ENCODE assay signal across 13 mouse cellular contexts in the genomic region with DNA sequence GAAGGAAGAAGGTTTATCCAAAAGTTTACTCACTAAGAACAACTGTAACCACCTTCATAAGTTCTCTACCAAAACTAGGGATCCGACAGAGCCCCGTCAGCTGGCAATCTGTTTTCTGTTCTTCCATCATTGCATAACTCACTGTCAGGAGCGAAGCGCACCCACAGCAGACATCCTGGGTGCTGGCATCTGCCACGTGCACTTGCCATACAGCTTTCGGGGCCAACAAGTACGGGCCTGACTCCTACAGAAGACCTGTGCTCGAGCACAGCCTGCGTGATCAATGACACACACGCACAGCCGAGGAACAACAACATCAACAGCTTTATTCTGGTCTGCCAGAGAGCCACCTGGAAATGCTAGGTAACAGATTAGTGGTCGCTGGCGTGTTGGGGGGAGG. TPM values are rescaled to one million over a fixed set of nuclear protein-coding genes. Genes with fewer than 3 reads are reported as not detected.
DNase-seq lines count a peak whose midpoint lies in the region; ATAC-seq and TF ChIP-seq lines count a peak whose summit lies in the region.
"Had no signal": no experiment of that assay in that cellular context is flagged by ENCODE, and none has a peak within 500 bp of the region (broad histone marks: within the 10 kb centered on the region; RNA-seq: fewer than 3 reads in every experiment).

No protein-coding gene starts in this region.

- H3K27ac ChIP-seq in forebrain, postnatal 0 days (ENCODE audit: low read depth, low read length): no peak overlapping the region
- no peak overlapping the region for H3K27ac ChIP-seq in forebrain, embryonic 11.5 days (ENCODE audit: low read depth, low read length)
- no peak overlapping the region for H3K27ac ChIP-seq in midbrain, embryonic 12.5 days (replicated peaks)
- no peak overlapping the region for H3K27ac ChIP-seq in midbrain, embryonic 11.5 days (ENCODE audit: low read depth, low read length)
- H3K27ac ChIP-seq in neural tube, embryonic 15.5 days (replicated peaks): no peak overlapping the region
- H3K27ac ChIP-seq: liver, embryonic 14.5 days had no signal

- H3K4me3 ChIP-seq in forebrain, postnatal 0 days (ENCODE audit: low read depth, low read length): 0 out of 2 replicates have a peak overlapping the region, but pooled peaks have one; percentile 17
- H3K4me3 ChIP-seq in forebrain, embryonic 11.5 days (ENCODE audit: low read depth, low read length): no peak overlapping the region
- H3K4me3 ChIP-seq in midbrain, embryonic 12.5 days: no peak overlapping the region
- H3K4me3 ChIP-seq in midbrain, embryonic 11.5 days (ENCODE audit: low read depth, low read length): no peak overlapping the region
- peak overlapping the region; percentile 22 for H3K4me3 ChIP-seq in neural tube, embryonic 15.5 days (replicated peaks)

- H3K27me3 ChIP-seq in forebrain, postnatal 0 days (ENCODE audit: insufficient read depth, low read length): no peaks in the 10 kb centered on the region
- H3K27me3 ChIP-seq in forebrain, embryonic 11.5 days (ENCODE audit: control insufficient read depth, insufficient read depth, low read length): no peaks in the 10 kb centered on the region
- no peaks in the 10 kb centered on the region for H3K27me3 ChIP-seq in midbrain, embryonic 12.5 days
- no peaks in the 10 kb centered on the region for H3K27me3 ChIP-seq in midbrain, embryonic 11.5 days (ENCODE audit: control insufficient read depth, insufficient read depth, low read length)
- H3K27me3 ChIP-seq in neural tube, embryonic 15.5 days (replicated peaks): no peaks in the 10 kb centered on the region
- H3K27me3 ChIP-seq: Patski had no signal

- no peak for DNase-seq in forebrain, postnatal 0 days
- no peak for DNase-seq in forebrain, embryonic 11.5 days (ENCODE audit: low spot score)
- DNase-seq in midbrain, embryonic 11.5 days (ENCODE audit: low spot score, missing footprints): no peak
- peak; percentile 60 to 85 for DNase-seq in layer of hippocampus, adult 18-20 months (ENCODE audit: low spot score in 2 of 2)
- DNase-seq in kidney, adult 18-20 months: no peak
- DNase-seq in spleen, postnatal 36 days (ENCODE audit: low spot score in 2 of 2): no peak
- DNase-seq: adrenal gland, postnatal 25 days; kidney, postnatal 4 days had no signal

- peaks cover 7% of the 10 kb centered on the region; the same call in 1 of the 2 replicates for H3K4me1 ChIP-seq in forebrain, postnatal 0 days (ENCODE audit: insufficient read depth)
- H3K4me1 ChIP-seq in forebrain, embryonic 11.5 days (replicated peaks; ENCODE audit: control insufficient read depth, insufficient read depth, low read length): peaks cover 10% of the 10 kb centered on the region; the same call in 1 of the 2 replicates
- H3K4me1 ChIP-seq in midbrain, embryonic 12.5 days: peaks cover 24% of the 10 kb centered on the region
- peaks cover 8% of the 10 kb centered on the region for H3K4me1 ChIP-seq in midbrain, embryonic 11.5 days (ENCODE audit: control insufficient read depth, insufficient read depth, low read length)
- H3K4me1 ChIP-seq in neural tube, embryonic 15.5 days: peaks cover 40% of the 10 kb centered on the region

- TF ChIP-seq CTCF in forebrain, postnatal 0 days (IDR thresholded peaks at IDR 0.05; ENCODE audit: low read depth): no peak

- H3K36me3 ChIP-seq in forebrain, postnatal 0 days (ENCODE audit: insufficient read depth): no peaks in the 10 kb centered on the region
- no peaks in the 10 kb centered on the region for H3K36me3 ChIP-seq in forebrain, embryonic 11.5 days (ENCODE audit: control insufficient read depth, insufficient read depth, low read length)
- no peaks in the 10 kb centered on the region for H3K36me3 ChIP-seq in midbrain, embryonic 12.5 days
- no peaks in the 10 kb centered on the region for H3K36me3 ChIP-seq in midbrain, embryonic 11.5 days (ENCODE audit: control insufficient read depth, insufficient read depth, low read length)
- no peaks in the 10 kb centered on the region for H3K36me3 ChIP-seq in neural tube, embryonic 15.5 days

- WGBS in forebrain, postnatal 0 days: 90% methylated on average over 13 of the region's 13 CpGs
- 93% methylated on average over 13 of the region's 13 CpGs for WGBS in forebrain, embryonic 11.5 days
- 91% methylated on average over 13 of the region's 13 CpGs for WGBS in midbrain, embryonic 12.5 days
- 90% methylated on average over 13 of the region's 13 CpGs for WGBS in midbrain, embryonic 11.5 days
- 81% methylated on average over 13 of the region's 13 CpGs for WGBS in neural tube, embryonic 15.5 days

- ATAC-seq in forebrain, postnatal 0 days: no peak
- no peak for ATAC-seq in forebrain, embryonic 11.5 days (replicated peaks; ENCODE audit: low FRiP score)
- ATAC-seq in midbrain, embryonic 12.5 days (ENCODE audit: low FRiP score, low read depth): no peak
- no peak for ATAC-seq in midbrain, embryonic 11.5 days (ENCODE audit: low FRiP score)
- no peak for ATAC-seq in neural tube, embryonic 15.5 days (ENCODE audit: low FRiP score)
- ATAC-seq: CD4-positive, CD25-positive, alpha-beta regulatory T cell, adult 4 months; Patski had no signal

- H3K9ac ChIP-seq in forebrain, postnatal 0 days: no peak overlapping the region
- no peak overlapping the region for H3K9ac ChIP-seq in forebrain, embryonic 11.5 days (ENCODE audit: low read length)
- no peak overlapping the region for H3K9ac ChIP-seq in midbrain, embryonic 12.5 days (replicated peaks)
- no peak overlapping the region for H3K9ac ChIP-seq in midbrain, embryonic 11.5 days (ENCODE audit: low read length)
- H3K9ac ChIP-seq in neural tube, embryonic 15.5 days (replicated peaks): peak overlapping the region; percentile 30; the same call in 1 of the 2 replicates
- H3K9ac ChIP-seq: liver, embryonic 14.5 days had no signal

- peak overlapping the region; percentile 33 for H3K4me2 ChIP-seq in forebrain, postnatal 0 days (ENCODE audit: low read depth)
- no peak overlapping the region for H3K4me2 ChIP-seq in forebrain, embryonic 11.5 days (ENCODE audit: low read depth, low read length, severe bottlenecking)
- peak overlapping the region; percentile 10; the same call in 1 of the 2 replicates for H3K4me2 ChIP-seq in midbrain, embryonic 12.5 days (replicated peaks)
- H3K4me2 ChIP-seq in midbrain, embryonic 11.5 days: no peak overlapping the region
- peak overlapping the region; percentile 45 for H3K4me2 ChIP-seq in neural tube, embryonic 15.5 days

- no peaks in the 10 kb centered on the region for H3K9me3 ChIP-seq in forebrain, postnatal 0 days (ENCODE audit: low read length)
- H3K9me3 ChIP-seq in forebrain, embryonic 11.5 days (ENCODE audit: control insufficient read depth, low read length): no peaks in the 10 kb centered on the region
- H3K9me3 ChIP-seq in midbrain, embryonic 12.5 days: no peaks in the 10 kb centered on the region
- H3K9me3 ChIP-seq in midbrain, embryonic 11.5 days (ENCODE audit: control insufficient read depth, low read length): no peaks in the 10 kb centered on the region
- H3K9me3 ChIP-seq in neural tube, embryonic 15.5 days (replicated peaks): no peaks in the 10 kb centered on the region

RNA-seq across cellular contexts. Expression of a gene that starts 2.3 kb away (rescaled TPM):
- 28.9 and 35.3 TPM in 2 replicates for total RNA-seq in forebrain, postnatal 0 days (2014; rRNA removed)
- polyA plus RNA-seq in forebrain, postnatal 0 days (2015; fragmentation: Nextera tagmentation; extraction: Ambion mirVana): 27.4 and 35.1 TPM in 2 replicates
- 49.5 and 59.4 TPM in 2 replicates for polyA plus RNA-seq in forebrain, embryonic 11.5 days (2014; fragmentation: Nextera tagmentation; extraction: Ambion mirVana)
- 53.3 and 56.7 TPM in 2 replicates for polyA plus RNA-seq in midbrain, embryonic 12.5 days (2016; fragmentation: Nextera tagmentation; extraction: Ambion mirVana)
- 46.3 and 51.3 TPM in 2 replicates for polyA plus RNA-seq in midbrain, embryonic 11.5 days (2014; fragmentation: Nextera tagmentation; extraction: Ambion mirVana)
- total RNA-seq in layer of hippocampus, adult 18-20 months (2021): 10 to 100 TPM; 64.3 to 65.9 TPM
- polyA plus RNA-seq in neural tube, embryonic 15.5 days (2015; fragmentation: Nextera tagmentation; extraction: Ambion mirVana): 36.4 and 37.1 TPM in 2 replicates

Comparison
In these comparisons a context has a peak if more than half of its experiments do, and no peak if none do; other contexts are left out.
1. H3K4me2 ChIP-seq: peak in forebrain, postnatal 0 days (single experiment), midbrain, embryonic 12.5 days (single experiment) and neural tube, embryonic 15.5 days (single experiment); none in forebrain, embryonic 11.5 days (single experiment) and midbrain, embryonic 11.5 days (single experiment).
2. H3K4me3 ChIP-seq: peak in forebrain, postnatal 0 days (single experiment) and neural tube, embryonic 15.5 days (single experiment); none in forebrain, embryonic 11.5 days (single experiment), midbrain, embryonic 12.5 days (single experiment) and midbrain, embryonic 11.5 days (single experiment).
3. DNase-seq: peak in layer of hippocampus, adult 18-20 months (2 of 2); none in forebrain, postnatal 0 days (single experiment), forebrain, embryonic 11.5 days (single experiment), midbrain, embryonic 11.5 days (single experiment), kidney, adult 18-20 months (single experiment) and spleen, postnatal 36 days (0 of 2).